8 mouse cellular contexts compared by ENCODE assay signal in genomic region chr10:63025016-63025415, GRCm38 (mm10). TPM values are rescaled to one million over a fixed set of nuclear protein-coding genes. Genes with fewer than 3 reads are reported as not detected.
DNase-seq lines count a peak whose midpoint lies in the region; ATAC-seq and TF ChIP-seq lines count a peak whose summit lies in the region.

No protein-coding gene starts in this region.

- H3K9me3 ChIP-seq in kidney, embryonic 16.5 days (ENCODE audit: low read length): no peaks in the 10 kb centered on the region
- H3K9me3 ChIP-seq in intestine, embryonic 15.5 days: no peaks in the 10 kb centered on the region
- H3K9me3 ChIP-seq in midbrain, postnatal 0 days (ENCODE audit: low read length): no peaks in the 10 kb centered on the region

- no peaks in the 10 kb centered on the region for H3K36me3 ChIP-seq in kidney, embryonic 16.5 days (ENCODE audit: insufficient read depth, low read length)
- no peaks in the 10 kb centered on the region for H3K36me3 ChIP-seq in intestine, embryonic 15.5 days
- no peaks in the 10 kb centered on the region for H3K36me3 ChIP-seq in midbrain, postnatal 0 days (ENCODE audit: insufficient read depth, low read length)

- DNase-seq in kidney, adult 18-20 months: no peak
- peak; percentile 21 for DNase-seq in midbrain, postnatal 0 days (ENCODE audit: low spot score)
- DNase-seq in adrenal gland, postnatal 4 days (ENCODE audit: low spot score in 2 of 2): no peak
- no peak for DNase-seq in urinary bladder, postnatal 10 days (ENCODE audit: low spot score)
- no peak for DNase-seq in c-Kit-positive CD71-positive TER-119-positive erythroid progenitor cells, embryonic 14.5 days (ENCODE audit: low spot score)

- peak overlapping the region; percentile 96 for H3K4me3 ChIP-seq in kidney, embryonic 16.5 days (ENCODE audit: low read length)
- H3K4me3 ChIP-seq in brown adipose tissue, adult 24 weeks (ENCODE audit: insufficient read depth, low read depth, low read length): peak overlapping the region; percentile 13; the same call in 1 of the 2 replicates
- peak overlapping the region; percentile 90 for H3K4me3 ChIP-seq in intestine, embryonic 15.5 days (replicated peaks)
- H3K4me3 ChIP-seq in midbrain, postnatal 0 days (ENCODE audit: low read depth, low read length): peak overlapping the region; percentile 97

- TF ChIP-seq CTCF in midbrain, postnatal 0 days (IDR thresholded peaks at IDR 0.05): no peak

- WGBS in kidney, embryonic 16.5 days: 14% methylated on average over 2 of the region's 2 CpGs
- 26% methylated on average over 2 of the region's 2 CpGs for WGBS in intestine, embryonic 15.5 days
- WGBS in midbrain, postnatal 0 days: 19% methylated on average over 2 of the region's 2 CpGs

- H3K4me2 ChIP-seq in kidney, embryonic 16.5 days (replicated peaks; ENCODE audit: low read depth, low read length): peak overlapping the region; percentile 73
- peak overlapping the region; percentile 62 for H3K4me2 ChIP-seq in intestine, embryonic 15.5 days (replicated peaks)
- peak overlapping the region; percentile 58 for H3K4me2 ChIP-seq in midbrain, postnatal 0 days (ENCODE audit: low read depth, low read length, poor library complexity, severe bottlenecking)

- H3K27me3 ChIP-seq in kidney, embryonic 16.5 days (ENCODE audit: insufficient read depth, low read length): no peaks in the 10 kb centered on the region
- no peaks in the 10 kb centered on the region for H3K27me3 ChIP-seq in intestine, embryonic 15.5 days (replicated peaks)
- H3K27me3 ChIP-seq in midbrain, postnatal 0 days (ENCODE audit: insufficient read depth, low read length): no peaks in the 10 kb centered on the region

- peak overlapping the region; percentile 100 for H3K9ac ChIP-seq in kidney, embryonic 16.5 days (replicated peaks; ENCODE audit: low read length)
- H3K9ac ChIP-seq in intestine, embryonic 15.5 days: peak overlapping the region; percentile 61; the same call in 1 of the 2 replicates
- peak overlapping the region; percentile 48 for H3K9ac ChIP-seq in midbrain, postnatal 0 days (replicated peaks; ENCODE audit: low read length, poor library complexity, severe bottlenecking)

- peaks cover 36% of the 10 kb centered on the region for H3K4me1 ChIP-seq in kidney, embryonic 16.5 days (ENCODE audit: insufficient read depth, low read length)
- H3K4me1 ChIP-seq in brown adipose tissue, adult 24 weeks (ENCODE audit: control insufficient read depth, insufficient read depth, insufficient read length, low read length): peaks cover 3% of the 10 kb centered on the region
- peaks cover 12% of the 10 kb centered on the region for H3K4me1 ChIP-seq in intestine, embryonic 15.5 days (replicated peaks)
- peaks cover 4% of the 10 kb centered on the region; the same call in 1 of the 2 replicates for H3K4me1 ChIP-seq in midbrain, postnatal 0 days (ENCODE audit: insufficient read depth, low read length)

- H3K27ac ChIP-seq in kidney, embryonic 16.5 days (ENCODE audit: low read length): peak overlapping the region; percentile 100
- H3K27ac ChIP-seq in brown adipose tissue, adult 24 weeks (replicated peaks; ENCODE audit: low read depth, low read length): no peak overlapping the region
- peak overlapping the region; percentile 100 for H3K27ac ChIP-seq in intestine, embryonic 15.5 days
- H3K27ac ChIP-seq in midbrain, postnatal 0 days (ENCODE audit: low read depth, low read length): peak overlapping the region; percentile 100

- ATAC-seq in kidney, embryonic 16.5 days (ENCODE audit: low FRiP score, low TSS enrichment): no peak
- ATAC-seq in intestine, embryonic 15.5 days: no peak
- ATAC-seq in midbrain, postnatal 0 days (ENCODE audit: low FRiP score): no peak

RNA-seq across cellular contexts. Expression of gene Pbld2, which starts 0.9 kb away (rescaled TPM):
- 5.0 and 6.1 TPM in 2 replicates for polyA plus RNA-seq in kidney, embryonic 16.5 days (2015; fragmentation: Nextera tagmentation; extraction: Ambion mirVana)
- polyA plus RNA-seq in brown adipose tissue, adult 24 weeks (2012; ENCODE audit: insufficient read depth, insufficient read length, missing spikeins): 0.58 and 1.9 TPM in 2 replicates
- 5.7 and 6.8 TPM in 2 replicates for polyA plus RNA-seq in intestine, embryonic 15.5 days (2015; fragmentation: Nextera tagmentation; extraction: Ambion mirVana)
- 0.80 TPM in 1 of 2 replicates, not detected in the other for total RNA-seq in midbrain, postnatal 0 days (2014; rRNA removed)
- 0.55 and 1.2 TPM in 2 replicates for polyA plus RNA-seq in midbrain, postnatal 0 days (2015; fragmentation: Nextera tagmentation; extraction: Ambion mirVana)
- total RNA-seq in adrenal gland, postnatal 4 days (2021): 1 to 10 TPM; 4.9 to 8.0 TPM

RNA-seq across cellular contexts. Expression of gene Hnrnph3, which starts 1.0 kb away (rescaled TPM):
- 116 and 138 TPM in 2 replicates for polyA plus RNA-seq in kidney, embryonic 16.5 days (2015; fragmentation: Nextera tagmentation; extraction: Ambion mirVana)
- 30.0 and 45.4 TPM in 2 replicates for polyA plus RNA-seq in brown adipose tissue, adult 24 weeks (2012; ENCODE audit: insufficient read depth, insufficient read length, missing spikeins)
- 73.6 and 75.4 TPM in 2 replicates for polyA plus RNA-seq in intestine, embryonic 15.5 days (2015; fragmentation: Nextera tagmentation; extraction: Ambion mirVana)
- total RNA-seq in midbrain, postnatal 0 days (2014; rRNA removed): 11.0 and 22.5 TPM in 2 replicates
- 70.3 and 78.7 TPM in 2 replicates for polyA plus RNA-seq in midbrain, postnatal 0 days (2015; fragmentation: Nextera tagmentation; extraction: Ambion mirVana)
- 10 to 100 TPM; 64.9 to 75.4 TPM for total RNA-seq in adrenal gland, postnatal 4 days (2021)

RNA-seq across cellular contexts. Expression of gene Pbld1, which starts 34.9 kb away (rescaled TPM):
- 9.6 and 10.6 TPM in 2 replicates for polyA plus RNA-seq in kidney, embryonic 16.5 days (2015; fragmentation: Nextera tagmentation; extraction: Ambion mirVana)
- polyA plus RNA-seq in brown adipose tissue, adult 24 weeks (2012; ENCODE audit: insufficient read depth, insufficient read length, missing spikeins): 5.3 TPM in 2 replicates
- 2.6 and 6.4 TPM in 2 replicates for polyA plus RNA-seq in intestine, embryonic 15.5 days (2015; fragmentation: Nextera tagmentation; extraction: Ambion mirVana)
- total RNA-seq in midbrain, postnatal 0 days (2014; rRNA removed): not detected in 2 replicates
- 0.45 and 0.59 TPM in 2 replicates for polyA plus RNA-seq in midbrain, postnatal 0 days (2015; fragmentation: Nextera tagmentation; extraction: Ambion mirVana)
- total RNA-seq in adrenal gland, postnatal 4 days (2021): 1 to 10 TPM; 5.7 to 7.1 TPM

RNA-seq across cellular contexts. Expression of gene Rufy2, which starts 45.0 kb away (rescaled TPM):
- 22.7 and 23.0 TPM in 2 replicates for polyA plus RNA-seq in kidney, embryonic 16.5 days (2015; fragmentation: Nextera tagmentation; extraction: Ambion mirVana)
- polyA plus RNA-seq in brown adipose tissue, adult 24 weeks (2012; ENCODE audit: insufficient read depth, insufficient read length, missing spikeins): 4.2 and 7.5 TPM in 2 replicates
- 20.3 and 20.7 TPM in 2 replicates for polyA plus RNA-seq in intestine, embryonic 15.5 days (2015; fragmentation: Nextera tagmentation; extraction: Ambion mirVana)
- 34.5 and 47.7 TPM in 2 replicates for total RNA-seq in midbrain, postnatal 0 days (2014; rRNA removed)
- polyA plus RNA-seq in midbrain, postnatal 0 days (2015; fragmentation: Nextera tagmentation; extraction: Ambion mirVana): 60.9 and 65.5 TPM in 2 replicates
- 10 to 100 TPM; 26.0 to 32.5 TPM for total RNA-seq in adrenal gland, postnatal 4 days (2021)

Comparison
In these comparisons a context has a peak if more than half of its experiments do, and no peak if none do; other contexts are left out.
1. H3K4me3 ChIP-seq: peak in every context shown above with its lines; median percentile 97 in midbrain, postnatal 0 days; 96 in kidney, embryonic 16.5 days; 90 in intestine, embryonic 15.5 days; 13 in brown adipose tissue, adult 24 weeks.
2. H3K9ac ChIP-seq: peak in every context shown above with its lines; median percentile 100 in kidney, embryonic 16.5 days; 61 in intestine, embryonic 15.5 days; 48 in midbrain, postnatal 0 days.